Mouse (Mus musculus): ENCODE results near the gene Gltpd2.
"Not testable (repeated sequence)": the region's sequence is repeated elsewhere in the genome, so short reads cannot be mapped to it uniquely, and the experiment has no call there.

- TF ChIP-seq GATA1 (IDR thresholded peaks at IDR 0.05; ENCODE audit: borderline replicate concordance, low read length); FLI1 (IDR thresholded peaks at IDR 0.05; ENCODE audit: low read length): not testable (repeated sequence)
Measured at GRCm38 (mm10) chr11:70523306-70523989, 4.5 kb downstream of the Gltpd2 start.
